Mouse (Mus musculus): ENCODE measurements at regions not wholly inside any gene's neighbourhood (a gene's known extent, or its start where the extent isn't known, plus 50 kb on each side); places are given as distances from the start of the nearest gene placed in this dataset.
A peak's percentile ranks its signal among the peaks of the same experiment; 100 is the strongest.

DNA sequence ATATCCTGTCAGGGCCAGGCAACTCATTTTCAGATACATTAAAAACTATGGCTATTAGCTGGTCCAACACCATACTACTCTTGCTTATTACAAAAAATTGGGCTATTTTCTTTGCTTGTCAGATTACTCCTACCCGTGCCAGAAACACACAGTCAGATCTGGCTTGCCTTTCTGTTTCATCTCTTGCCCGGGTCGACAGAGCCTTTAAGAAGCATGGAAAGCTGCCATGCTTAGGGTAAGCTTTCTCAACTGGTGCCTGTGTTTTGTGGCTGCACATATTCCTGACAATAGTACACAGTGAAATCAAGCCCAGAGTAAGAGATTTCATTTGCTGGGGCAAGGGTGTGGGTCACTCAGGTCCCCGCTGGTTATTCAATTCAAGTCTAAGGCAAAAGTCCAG lies 162.5 kb upstream of the Cttnbp2 start:
- DNase-seq = no peak

- DNase-seq = no peak
These were observed 166.1 kb upstream of the Cttnbp2 start for GRCm38 (mm10) chr6:18680712-18681111.

DNA sequence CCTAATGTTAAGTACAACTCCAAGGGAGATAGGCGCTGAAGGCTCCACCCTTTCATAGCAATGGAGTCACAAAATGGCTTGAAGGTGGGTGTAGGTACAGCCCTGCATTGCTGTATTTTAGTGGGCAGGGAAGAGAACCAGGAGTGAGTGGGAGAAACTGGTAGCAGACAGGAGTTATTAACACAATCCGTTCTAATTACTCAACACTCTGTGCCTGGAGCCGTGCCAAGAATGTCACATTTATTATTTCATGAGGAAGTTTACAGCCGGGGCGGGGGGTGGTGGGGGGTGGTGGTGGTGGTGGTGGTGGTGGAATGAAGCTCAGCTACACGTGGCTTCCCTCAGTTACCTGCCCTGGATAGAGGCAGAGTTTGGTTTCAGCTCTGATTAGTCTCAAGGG lies 166.3 kb upstream of the Lsm8 start:
- no peak for DNase-seq

- no peak for DNase-seq
These were observed 159.6 kb upstream of the Lsm8 start for GRCm38 (mm10) chr6:18688652-18689348.

- DNase-seq = no peak
These were observed 150.8 kb upstream of the Lsm8 start for GRCm38 (mm10) chr6:18697536-18697935.

GRCm38 (mm10) chr6:18698989-18699728 lies 149.2 kb upstream of the Lsm8 start:
- DNase-seq = no peak

DNA sequence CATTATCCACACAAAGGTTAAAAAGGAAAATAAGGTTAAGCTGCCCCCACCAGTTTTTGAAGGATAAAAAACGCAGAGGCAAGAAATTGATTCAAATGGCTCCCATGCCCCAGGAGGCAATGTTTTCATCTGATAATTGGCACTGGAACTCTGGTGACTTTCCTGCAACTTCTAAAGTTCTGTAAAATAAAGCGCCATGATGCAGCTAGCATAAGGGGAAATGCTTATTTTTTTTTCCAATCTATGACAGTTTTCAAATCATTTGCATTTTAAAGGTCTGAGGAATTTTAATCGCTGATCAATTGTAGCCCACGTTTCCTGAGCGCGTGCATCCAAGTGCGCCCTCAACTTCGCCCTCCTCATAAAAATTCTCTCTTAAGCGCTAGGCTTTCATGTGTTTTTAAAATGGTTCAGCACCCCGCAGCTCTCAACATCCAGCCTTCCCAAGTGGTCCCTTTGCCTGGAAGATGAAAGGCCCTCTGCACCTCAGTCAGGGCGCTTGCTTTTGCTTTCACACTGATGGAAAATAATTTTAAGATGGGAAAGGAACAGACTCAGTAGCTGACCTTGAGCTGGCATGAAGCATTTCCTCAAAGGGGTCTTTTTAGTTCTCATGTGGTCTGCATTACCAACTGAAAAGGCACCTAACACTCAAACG lies 148.5 kb upstream of the Lsm8 start:
- DNase-seq = no peak

DNA sequence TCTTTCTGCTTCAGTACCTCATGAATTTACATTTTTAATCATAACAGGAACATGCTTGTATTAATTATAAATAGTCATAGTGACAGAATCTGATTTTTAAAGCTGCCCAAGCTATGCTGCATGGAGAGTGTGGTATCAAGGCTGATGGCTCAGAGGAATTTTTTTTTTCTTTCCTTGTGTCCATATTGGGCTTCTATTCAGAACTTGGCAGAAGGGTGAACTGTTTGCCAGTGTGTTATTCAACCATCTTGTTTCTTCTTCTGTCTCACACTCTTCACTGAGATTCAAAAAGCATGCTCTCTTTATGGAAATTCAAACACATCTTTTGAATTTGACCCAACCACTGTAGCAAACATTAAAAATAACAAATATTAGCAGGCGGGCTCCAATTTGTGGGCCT lies 137.6 kb upstream of the Lsm8 start:
- DNase-seq = no peak

DNA sequence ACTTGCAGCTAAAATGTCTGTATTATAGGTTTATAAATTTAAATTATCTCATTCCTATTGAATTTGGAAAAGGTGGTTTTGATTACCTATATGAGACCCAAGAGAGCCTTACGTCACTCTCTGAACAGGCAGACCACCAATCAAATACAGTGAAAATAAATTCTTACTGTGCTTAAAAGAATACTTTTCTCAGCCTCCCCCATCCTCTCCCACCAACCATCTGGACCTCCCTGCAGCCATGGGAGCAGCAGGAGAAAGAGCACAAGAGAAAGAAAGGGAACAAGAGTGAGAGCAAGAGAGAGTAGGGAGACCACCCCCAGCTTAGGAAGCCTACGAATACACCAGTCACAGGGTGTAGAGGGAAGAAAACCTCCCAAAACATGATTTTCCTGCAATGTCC lies 99.5 kb upstream of the Lsm8 start:
- DNase-seq = peak; percentile 37

- DNase-seq = no peak
These were observed 83.8 kb upstream of the Lsm8 start for GRCm38 (mm10) chr6:18764536-18764935.

- DNase-seq = no peak
These were observed 53.0 kb upstream of the Lsm8 start for GRCm38 (mm10) chr6:18795390-18795789.

- no peak for DNase-seq
These were observed 52.5 kb upstream of the Lsm8 start for GRCm38 (mm10) chr6:18795847-18796246.

DNA sequence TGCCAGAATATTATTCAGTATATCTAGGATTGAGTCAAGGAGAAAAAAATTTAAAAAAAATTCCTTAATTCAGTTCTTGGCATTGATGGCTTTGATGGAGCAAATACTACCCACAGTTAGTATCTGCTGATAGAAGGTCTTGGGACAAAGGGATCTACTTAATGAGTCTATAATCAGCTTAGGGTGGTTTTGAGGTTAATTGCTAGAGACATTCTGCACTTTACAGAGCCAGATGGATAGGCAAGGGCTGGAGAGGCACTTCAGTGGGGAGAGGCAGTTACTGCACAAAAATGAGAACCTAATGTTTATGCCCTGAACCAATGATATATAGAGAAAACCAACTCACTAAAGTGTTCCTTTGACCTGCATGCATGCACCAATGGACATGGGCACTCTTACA lies 51.8 kb upstream of the Lsm8 start:
- DNase-seq = no peak
